Mouse (Mus musculus) heart, postnatal 0 days (tissue): ENCODE measurements around the gene Leprot.

Experiments
- CTCF ChIP-seq: IDR thresholded peaks from 2 replicates; pipeline ENCODE4 v1.5.1; 2016; ENCODE audit warnings: antibody characterized with exemption, control low read depth, low read depth
- EP300 ChIP-seq: IDR thresholded peaks from 2 replicates; pipeline ENCODE4 v1.6.1; 2016; ENCODE audit warnings: antibody characterized with exemption, low read depth

DNA sequence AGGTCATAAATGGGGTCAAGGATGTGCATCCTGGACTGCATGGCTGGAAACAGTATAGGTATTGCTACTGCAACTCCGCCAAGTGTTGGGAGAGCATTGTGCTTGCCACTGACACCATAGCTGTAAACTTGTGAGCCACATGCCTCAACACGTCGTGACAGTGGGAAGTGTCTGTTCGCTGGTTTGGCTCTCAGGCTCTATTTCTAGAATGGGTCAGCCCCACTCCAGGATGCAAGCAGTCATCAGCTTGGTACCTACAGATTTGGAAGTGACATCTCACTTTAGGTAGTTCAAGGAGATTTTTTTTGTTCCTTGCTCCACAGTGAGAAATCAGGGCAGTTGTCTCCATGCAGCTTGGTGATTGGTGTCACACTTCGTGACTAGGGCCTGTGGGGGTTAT is 26.3 kb upstream of the Leprot start:
- TF ChIP-seq CTCF (no peak), EP300 (no peak)
